Mouse (Mus musculus): ENCODE measurements at regions not wholly inside any gene's neighbourhood (a gene's known extent, or its start where the extent isn't known, plus 50 kb on each side); places are given as distances from the start of the nearest gene placed in this dataset.

- no peak for TF ChIP-seq CTCF (IDR thresholded peaks at IDR 0.05)
- Histone ChIP-seq H3K4me3 (no peak overlapping the region), H3K27ac (no peak overlapping the region)
- intact Hi-C loops (cut with DNase I): loop anchor here (10.0 kb wide), 1 partner anchor 396 kb away; no protein-coding TSS in a partner anchor
- no peak for DNase-seq (ENCODE audit: extremely low spot score in 1 of 2, low spot score in 2 of 2)
Observed at GRCm38 (mm10) chr13:82710576-82710975, 793.3 kb upstream of the Mef2c start.

GRCm38 (mm10) chr13:82719500-82719899 is 784.3 kb upstream of the Mef2c start:
- H3K27ac ChIP-seq: no peak overlapping the region; the same call in 1 of the 2 replicates
- H3K4me3 ChIP-seq: no peak overlapping the region
- TF ChIP-seq CTCF (IDR thresholded peaks at IDR 0.05): no peak
- intact Hi-C loops (cut with DNase I): loop anchor here (10.0 kb wide), 1 partner anchor 405 kb away; no protein-coding TSS in a partner anchor
- no peak for DNase-seq (ENCODE audit: extremely low spot score in 1 of 2, low spot score in 2 of 2)

All from left cerebral cortex, adult 2 months (tissue).